Mouse (Mus musculus) adrenal gland, adult 18-20 months (tissue): ENCODE measurements around the gene Slc46a2. TPM values are rescaled to one million over a fixed set of nuclear protein-coding genes. Genes with fewer than 3 reads are reported as not detected.

ENCODE experiments used
- DNase-seq, 2 experiments: peaks; one replicate each; pipeline ENCODE4 v3.0.0; 2021 to 2022; ENCODE audit warnings: low spot score in 2 of 2
- total RNA-seq, 2 experiments: library from RNA; stranded (reverse); gene quantifications; 1 replicate in 1 of 2; 2 replicates in 1 of 2; pipeline ENCODE4 v1.2.3; 2021

Slc46a2 gene
- total RNA-seq, 2 experiments from 2014 or later: not detected

DNA sequence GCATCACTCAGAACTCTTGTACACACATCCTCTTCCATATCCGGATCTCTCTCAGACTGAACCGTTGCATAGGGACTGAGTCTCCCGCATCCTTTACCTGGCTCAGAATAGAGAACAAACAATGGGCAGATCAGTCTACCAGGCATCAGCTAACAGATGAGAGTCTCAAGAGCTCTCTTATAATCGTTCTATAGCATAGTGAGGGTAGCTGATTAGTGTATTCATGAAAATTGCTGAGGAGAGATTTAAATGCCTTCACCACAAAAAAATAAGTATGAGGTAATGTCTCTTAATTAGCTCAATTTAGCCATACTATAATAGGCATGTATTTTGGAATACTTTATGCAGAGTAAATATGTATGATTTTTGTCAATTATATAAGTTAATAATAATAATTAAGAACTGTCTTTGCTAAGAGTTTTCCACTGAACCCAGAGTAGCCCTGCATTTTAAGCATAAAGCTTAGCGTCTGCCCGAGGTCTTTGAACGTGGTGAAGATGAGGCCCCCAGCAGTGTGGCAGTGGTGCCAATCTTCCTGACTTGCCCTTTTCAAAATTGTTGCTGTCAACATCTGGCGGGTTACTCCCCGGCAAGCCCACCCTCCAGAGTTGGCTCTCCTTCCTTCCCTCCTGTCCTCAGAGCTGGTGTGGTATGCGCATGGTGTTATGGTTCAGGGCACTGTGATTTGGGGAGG, 23.0 kb downstream of the Slc46a2 start:
- DNase-seq: no peak

DNA sequence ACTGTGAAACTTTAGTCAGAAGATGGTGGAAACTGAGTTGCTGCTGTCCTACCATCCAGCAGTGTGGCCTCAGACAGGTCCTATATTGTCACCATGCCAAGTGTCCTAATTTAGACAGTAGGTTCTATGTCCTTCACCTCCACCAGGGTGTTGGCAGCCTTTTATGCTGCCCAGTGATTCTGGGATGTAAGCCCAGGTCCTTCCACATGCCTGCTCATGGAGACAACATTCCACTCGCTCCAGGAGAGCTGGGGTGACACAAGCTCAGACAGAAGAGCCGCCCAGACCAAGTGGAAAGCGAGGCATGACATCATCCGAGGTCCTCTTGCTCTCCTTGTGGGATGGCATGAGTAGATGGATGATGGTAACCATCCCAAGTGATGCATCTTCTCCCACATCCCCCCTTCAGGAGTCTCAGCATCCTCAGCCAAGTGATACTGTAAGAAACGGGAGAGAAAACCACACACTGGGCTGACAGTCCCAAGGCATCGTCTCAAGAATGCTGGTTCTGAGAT, 24.7 kb downstream of the Slc46a2 start:
- DNase-seq: no peak

DNA sequence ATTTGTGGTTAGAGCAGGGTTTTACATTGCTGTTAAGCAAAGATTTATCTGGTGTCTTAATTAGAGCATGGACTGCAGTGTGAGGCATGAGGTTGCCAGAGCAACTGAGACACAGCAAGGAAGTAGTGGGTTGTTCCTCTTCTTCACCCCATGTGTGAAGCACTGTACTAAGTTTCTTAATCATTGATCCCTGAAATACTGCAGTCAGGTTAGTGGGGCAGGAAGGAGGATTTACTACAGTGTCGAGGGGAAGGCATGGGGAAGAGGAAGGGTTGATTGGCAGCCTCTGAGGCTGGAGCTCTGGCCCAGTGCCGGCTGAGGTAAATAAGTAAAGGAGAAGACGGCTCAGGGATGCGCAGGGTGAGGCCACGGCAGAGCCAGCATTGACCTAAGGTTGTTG, 26.8 kb downstream of the Slc46a2 start:
- no peak for DNase-seq

DNA sequence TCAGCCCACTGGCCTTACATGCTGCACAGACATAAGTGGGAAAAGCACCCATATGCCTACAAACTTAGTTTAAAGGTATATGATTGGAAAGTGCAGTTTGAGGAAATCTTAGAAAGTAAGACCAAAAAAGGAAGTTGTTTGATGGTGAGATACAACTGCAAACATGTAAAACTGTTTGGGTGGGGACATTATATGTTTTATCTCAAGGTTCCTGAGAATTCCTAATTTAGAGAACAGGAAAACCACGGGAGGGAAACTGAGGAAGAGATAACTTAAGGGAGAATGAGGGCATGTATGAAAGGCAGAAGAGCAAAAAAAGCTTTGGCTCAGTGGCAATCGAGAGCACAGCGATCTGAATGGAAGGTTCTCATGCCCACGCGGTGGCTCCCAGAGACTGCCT, 27.8 kb downstream of the Slc46a2 start:
- no peak for DNase-seq

- DNase-seq: no peak
Observed at GRCm38 (mm10) chr4:59886281-59886680, 28.6 kb downstream of the Slc46a2 start.

DNA sequence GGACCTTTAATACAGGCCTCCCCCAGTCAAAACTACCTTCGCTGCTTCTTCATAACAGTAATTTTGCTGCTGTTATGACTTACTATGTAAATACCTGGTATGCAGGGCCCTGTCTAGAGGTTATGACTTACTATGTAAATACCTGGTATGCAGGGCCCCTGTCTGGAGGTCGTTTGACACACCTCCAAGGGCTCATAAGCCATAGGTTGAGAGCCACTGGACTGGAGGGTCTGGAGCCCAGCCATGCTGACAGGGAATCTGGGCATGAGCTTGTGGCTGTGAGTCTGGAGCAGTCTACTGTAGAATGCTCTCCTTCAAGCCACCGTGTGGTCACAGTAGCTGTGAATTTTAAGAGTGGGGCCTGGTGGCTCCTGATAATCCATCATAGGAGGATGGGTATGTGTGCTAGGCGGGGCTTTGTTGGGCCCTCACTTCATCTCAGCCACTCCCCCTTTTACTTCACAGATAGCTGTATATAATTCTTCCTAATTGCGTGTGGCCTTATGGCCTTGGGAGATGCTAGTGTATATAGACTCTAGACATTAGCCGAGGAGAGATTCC, 30.6 kb downstream of the Slc46a2 start:
- no peak for DNase-seq

- DNase-seq: no peak
Observed at GRCm38 (mm10) chr4:59881210-59881609, 33.6 kb downstream of the Slc46a2 start.

GRCm38 (mm10) chr4:59880725-59881124, 34.1 kb downstream of the Slc46a2 start:
- no peak for DNase-seq

DNA sequence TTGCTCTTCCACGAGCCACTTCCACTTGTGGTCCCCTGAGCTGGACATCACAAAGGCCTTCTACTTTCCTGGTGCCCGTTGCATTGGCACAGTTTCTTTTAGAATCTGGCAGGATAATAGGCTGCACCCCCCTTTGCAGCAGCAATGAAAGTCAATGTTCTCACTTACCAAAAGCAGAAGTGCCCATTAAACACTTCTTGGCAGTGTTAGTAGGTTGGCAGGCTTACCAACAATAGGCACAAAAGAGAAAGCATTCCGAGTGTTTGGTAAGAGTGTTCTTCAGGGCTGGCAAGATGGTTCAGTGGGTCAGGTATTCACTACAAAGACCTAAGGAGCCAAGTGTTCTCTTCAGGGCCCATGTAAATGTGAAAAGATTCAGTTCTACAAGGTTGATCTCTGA, 35.4 kb downstream of the Slc46a2 start:
- no peak for DNase-seq

GRCm38 (mm10) chr4:59878595-59878994, 36.3 kb downstream of the Slc46a2 start:
- DNase-seq: no peak

DNA sequence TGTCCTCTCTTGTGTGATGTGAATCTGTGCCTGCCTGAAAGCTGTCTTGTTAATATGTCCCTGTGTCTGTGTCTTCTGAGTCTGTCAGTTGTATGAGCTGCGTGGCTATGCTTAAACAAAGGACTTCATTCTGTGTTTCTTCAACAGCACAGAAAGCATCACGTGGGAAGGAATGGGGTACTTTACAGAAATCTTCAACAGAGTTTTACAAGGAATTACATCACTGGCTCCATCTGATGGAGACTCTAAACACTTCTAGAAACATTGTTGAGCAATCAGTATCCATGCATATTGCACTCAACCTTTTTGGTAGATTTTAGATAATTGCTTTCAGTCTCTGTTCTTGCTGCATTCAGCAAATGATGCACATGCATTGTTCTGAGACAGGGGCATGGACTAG, 37.8 kb downstream of the Slc46a2 start:
- DNase-seq: no peak

- no peak for DNase-seq
Observed at GRCm38 (mm10) chr4:59876570-59876969, 38.3 kb downstream of the Slc46a2 start.

DNA sequence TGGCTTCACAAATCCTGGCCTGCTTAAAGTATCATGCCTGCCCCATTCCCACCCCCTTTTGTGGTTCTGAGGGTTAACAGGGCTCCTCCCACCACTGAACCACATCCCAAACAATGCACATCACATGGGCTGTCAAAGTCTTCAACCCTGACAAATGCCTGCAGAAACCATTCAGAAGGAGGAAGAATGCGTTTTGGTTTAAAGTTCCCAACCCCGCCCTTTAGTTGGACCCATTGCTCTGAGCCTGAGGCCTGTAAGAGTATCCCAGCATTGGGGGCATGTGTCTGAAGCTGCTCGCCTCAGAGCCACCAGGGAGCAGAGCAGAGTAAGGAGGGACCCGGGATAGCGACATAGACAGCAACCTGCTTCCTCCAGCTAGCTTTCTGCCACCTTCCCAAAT, 41.0 kb downstream of the Slc46a2 start:
- no peak for DNase-seq

DNA sequence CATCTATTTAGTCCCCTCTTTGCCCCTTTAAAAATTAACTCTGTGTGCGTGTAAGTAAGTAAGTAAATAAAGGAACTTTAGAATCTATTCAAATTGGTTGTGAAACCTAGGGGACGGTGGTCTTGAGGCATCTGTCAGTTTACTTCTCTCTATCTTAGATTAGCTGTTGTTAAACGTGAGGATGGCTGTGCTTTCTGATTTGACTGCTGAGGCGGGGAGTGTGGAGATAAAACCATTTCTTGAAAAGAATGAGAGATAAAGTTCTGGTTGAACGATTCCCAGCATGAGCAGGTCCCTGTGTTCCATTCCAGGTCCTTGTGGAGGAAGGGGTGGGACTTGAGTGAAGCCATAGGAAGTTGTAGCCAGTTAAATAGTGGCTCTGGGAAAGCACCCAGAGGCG, 41.6 kb downstream of the Slc46a2 start:
- DNase-seq: no peak

GRCm38 (mm10) chr4:59870859-59871591, 43.8 kb downstream of the Slc46a2 start:
- peak; percentile 69 to 71 for DNase-seq

- DNase-seq: no peak
Observed at GRCm38 (mm10) chr4:59870433-59870832, 44.4 kb downstream of the Slc46a2 start.

GRCm38 (mm10) chr4:59869488-59870057, 45.3 kb downstream of the Slc46a2 start:
- no peak for DNase-seq

DNA sequence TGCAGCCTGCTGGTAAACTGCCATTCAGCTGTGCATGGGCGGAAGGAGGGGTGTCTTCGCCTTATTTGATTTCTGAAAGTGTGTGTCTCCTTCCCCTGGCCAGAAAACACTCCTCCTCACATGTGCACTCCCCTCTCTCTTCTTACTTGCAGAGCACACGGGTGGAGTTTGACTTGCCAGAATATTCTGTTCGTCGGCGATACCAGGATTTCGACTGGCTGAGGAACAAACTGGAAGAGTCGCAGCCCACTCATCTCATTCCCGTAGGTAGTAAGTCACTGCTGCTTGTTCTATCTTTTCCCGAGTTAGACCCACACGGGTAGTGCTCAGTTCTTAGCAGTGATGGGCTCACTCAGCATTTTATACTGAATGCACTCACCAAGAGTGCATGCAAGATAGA, 46.8 kb downstream of the Slc46a2 start:
- no peak for DNase-seq

DNA sequence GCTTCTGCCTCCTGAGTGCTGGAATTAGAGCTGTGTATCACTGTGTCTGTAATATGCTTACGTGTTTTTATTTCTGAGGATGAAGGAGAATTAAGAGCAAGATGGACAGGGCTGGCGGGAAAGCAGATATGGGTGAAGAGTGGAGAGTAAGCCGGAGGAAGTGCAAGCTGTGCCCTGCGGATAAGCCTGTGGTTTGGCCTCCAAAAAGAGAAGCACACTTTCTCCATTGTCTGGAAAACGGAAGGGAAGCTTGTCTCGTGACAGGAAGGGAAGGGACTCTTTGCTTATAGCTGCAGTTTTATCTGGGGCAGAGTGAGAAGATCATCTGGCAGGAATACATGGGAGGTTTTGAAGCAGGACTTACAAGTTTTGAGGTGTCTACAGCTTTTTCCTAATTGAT, 51.0 kb downstream of the Slc46a2 start:
- DNase-seq: no peak

DNA sequence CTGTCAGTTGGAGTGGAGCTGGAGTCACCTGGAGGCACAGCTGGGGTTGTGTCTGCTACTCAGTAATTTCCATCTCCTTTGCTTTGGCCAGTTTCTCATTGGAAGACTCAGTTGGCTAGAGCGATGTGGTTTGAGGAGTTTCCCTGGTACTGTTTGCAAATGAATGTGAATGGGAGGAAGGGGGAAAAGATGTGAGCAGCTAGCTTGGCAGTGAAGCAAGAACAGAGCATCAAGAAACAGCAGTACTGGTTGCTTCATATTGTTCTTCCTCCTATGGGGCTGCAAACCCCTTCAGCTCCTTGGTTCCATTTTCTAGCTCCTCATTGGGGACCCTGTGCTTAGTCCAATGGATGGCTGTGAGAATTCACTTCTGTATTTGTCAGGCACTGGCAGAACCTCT, 52.5 kb downstream of the Slc46a2 start:
- DNase-seq: no peak

GRCm38 (mm10) chr4:59861871-59862270, 53.0 kb downstream of the Slc46a2 start:
- no peak for DNase-seq

GRCm38 (mm10) chr4:59860431-59860830, 54.4 kb downstream of the Slc46a2 start:
- no peak for DNase-seq
